Mouse (Mus musculus) right cerebral cortex, postnatal 36 days (tissue): ENCODE measurements around the gene Hjurp.

Source experiments
- DNase-seq, 2 experiments: peaks; one replicate each; pipeline ENCODE4 v3.0.0; 2022; ENCODE audit warnings: low spot score in 2 of 2, mixed read lengths in 1 of 2

The Hjurp gene

DNA sequence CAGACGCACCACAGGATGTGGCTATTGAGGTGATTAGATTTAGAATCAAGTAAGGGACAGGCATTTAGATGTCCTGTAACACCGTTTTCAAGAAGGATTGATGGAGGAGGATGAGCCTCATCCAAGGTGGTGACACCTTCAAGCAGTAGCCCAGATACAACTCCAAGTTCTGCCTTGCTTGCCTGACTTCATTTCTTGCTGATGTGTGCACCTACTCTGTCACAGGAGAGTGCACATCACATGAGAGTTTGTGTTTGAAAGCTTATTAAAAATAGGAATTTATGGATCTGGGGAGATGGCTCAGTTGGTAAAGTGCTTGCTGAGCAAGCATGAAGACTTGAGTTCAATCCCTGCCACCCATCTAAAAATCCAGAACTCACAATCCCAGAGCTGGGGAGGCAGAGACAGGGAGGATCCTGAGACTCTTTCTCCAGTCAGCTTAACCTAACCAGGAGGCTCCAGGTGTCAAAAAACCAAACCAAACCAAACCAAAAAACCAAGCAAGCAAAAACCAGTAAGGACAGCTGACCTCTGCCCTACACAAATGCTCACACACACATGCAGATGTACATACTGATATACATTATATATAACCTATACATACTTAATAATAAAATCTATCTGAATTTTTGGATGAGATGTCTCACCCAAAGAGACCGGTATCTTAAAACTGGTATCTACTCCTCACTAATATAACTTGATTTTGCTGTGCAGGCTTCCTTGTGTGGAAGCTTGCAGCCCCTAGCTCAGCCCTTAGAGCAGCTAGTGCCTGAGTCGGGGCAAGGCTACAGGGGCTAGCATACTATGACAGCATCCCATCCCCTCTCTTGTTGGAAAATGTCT is 21.5 kb upstream of the Hjurp start:
- no peak for DNase-seq

DNA sequence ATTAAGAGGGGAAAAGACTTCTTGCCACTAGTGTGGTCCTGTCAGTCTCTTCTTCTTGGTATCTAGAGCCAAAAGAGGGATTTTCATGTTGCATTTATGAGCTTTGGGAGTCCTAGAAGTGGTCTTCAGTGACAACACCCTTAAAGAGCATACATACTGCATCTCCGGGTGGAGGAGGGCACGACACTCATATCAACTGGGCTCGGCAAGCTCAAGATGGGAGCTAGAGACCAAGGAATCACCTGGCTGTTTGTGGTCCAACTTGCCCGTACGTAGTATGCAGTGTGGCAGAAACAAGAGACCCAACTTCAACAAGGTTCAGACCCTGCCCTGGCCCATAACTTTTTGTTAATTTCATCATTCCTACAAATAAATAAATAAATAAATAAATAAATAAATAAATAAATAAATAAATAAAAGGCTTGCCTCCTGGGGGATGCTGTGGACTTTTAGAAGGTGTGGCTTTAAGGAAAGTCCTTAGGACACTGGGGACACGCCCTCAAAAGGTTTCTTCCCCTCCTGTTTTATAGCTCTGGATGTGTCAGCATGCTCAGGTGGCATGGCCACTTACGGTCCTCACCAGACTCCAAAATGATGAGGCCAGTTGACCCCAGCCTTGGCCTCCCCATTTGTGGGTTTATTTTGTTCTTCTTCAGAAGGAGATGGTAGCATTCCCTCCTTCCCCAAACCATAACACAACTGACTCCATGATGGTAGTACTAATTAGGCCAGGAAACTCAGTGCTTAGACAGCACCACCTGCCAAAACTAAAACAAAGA is 20.2 kb upstream of the Hjurp start:
- no peak for DNase-seq

DNA sequence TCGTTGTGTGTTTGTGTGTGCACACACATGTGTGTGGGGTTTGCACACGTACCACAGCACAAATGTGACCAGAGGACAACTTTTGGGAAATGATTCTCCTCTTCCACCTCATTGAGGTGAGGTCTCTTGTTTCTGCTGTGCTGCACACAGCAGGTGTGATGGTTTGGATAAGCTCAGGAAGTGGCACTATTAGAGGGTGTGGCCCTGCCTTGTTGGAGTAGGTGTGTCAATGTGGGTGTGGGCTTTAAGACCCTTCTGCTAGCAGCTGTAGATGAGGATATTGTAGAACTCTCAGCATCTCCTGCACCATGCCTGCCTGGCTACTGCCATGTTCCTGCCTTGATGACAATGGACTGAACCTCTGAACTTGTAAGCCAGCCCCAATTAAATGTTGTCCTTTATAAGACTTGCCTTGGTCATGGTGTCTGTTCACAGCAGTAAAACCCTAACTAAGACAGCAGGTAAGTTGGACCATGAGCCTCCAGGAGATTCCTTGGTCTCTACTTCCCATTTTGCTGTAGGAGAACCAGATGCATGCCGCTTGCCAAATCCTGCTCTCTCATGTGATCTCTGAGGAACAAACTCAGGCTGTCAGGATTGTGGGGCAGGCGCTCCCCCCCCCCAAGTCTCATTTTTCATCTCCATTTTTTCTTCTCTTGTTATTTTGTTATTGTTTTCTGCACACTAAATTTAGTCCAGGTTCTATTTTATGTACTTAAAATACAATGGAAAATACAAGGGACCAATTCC is 18.9 kb upstream of the Hjurp start:
- no peak for DNase-seq

- no peak for DNase-seq
Observed at GRCm38 (mm10) chr1:88294650-88295049, 17.2 kb upstream of the Hjurp start.

DNA sequence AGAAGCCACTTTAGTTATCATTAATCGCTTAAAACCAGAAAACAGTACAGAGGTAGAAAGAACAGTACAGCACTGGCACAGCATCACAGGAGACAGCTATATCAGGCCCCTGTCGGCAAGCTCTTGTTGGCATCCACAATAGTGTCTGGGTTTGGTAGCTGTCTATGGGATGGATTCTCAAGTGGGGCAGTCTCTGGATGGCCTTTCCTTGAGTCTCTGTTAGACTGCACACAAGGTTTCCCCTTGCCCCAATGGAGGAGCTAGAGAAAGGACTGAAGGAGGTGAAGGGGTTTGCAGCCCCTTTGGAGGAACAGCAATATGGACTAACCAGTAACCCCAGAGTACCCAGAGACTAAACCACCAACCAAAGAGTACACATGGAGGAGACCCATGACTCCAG is 14.6 kb upstream of the Hjurp start:
- no peak for DNase-seq

DNA sequence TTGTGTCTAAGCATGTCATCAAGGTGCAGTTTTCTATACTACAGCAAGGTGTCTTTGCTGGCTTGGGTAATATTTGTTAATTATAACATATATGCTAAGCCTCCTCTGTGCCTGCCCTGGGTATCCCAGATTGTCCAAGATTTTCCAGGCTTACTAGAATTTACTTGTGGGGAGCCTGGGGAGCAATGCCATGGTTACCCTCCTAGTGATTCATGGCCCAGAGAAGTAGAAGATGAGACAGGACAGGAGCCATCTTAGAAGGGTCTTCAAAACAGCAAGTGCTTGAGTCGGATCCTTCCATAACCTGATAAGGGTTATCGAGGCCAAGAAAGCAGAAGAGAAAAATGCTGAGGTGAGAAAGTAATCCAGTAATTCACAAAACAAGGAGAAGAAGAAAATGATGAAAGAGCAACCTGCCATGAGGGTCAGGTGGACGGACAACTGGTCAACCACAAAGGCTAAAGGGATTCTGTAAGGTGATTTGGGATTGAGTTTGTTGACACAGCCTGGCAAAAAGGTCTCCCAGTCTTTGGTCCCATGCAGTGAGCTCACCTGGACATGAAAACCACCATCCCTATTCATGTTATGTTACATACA is 14.1 kb upstream of the Hjurp start:
- DNase-seq: no peak

DNA sequence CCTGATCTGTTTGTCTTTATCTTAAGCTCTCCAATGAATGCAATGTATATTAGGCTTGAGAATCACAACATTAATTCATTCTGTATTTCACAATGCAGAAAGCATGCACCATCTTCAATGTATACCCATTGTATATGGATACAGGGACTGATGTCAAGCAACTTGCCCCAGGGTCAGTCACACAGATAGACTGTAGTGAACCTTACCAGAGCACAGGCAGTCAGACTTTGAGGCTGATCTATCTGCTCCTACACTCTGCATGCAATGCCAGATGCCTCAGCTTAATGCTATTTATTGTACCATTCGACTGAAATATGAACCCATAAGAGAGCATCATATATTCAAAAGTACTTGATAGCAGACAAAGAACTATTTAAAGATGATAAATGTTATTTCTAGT is 13.1 kb upstream of the Hjurp start:
- DNase-seq: no peak

DNA sequence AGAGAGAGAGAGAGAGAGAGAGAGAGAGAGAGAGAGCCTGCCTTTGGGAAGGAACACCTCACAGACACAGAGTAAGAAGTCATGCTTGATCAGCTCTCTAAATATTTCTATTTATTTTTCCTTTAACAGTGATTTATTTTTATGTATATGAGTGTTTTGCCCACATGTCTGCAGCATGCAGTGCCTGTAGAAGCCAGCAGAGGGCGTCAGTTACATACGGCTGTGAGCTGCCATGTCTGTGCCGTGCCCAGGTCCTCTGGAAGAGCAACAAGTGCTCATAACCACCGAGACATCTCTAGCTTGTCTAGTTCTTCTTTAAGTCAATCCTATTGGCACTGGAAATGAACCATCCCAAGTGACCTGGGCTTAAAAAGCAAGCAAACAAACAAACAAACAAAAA is 12.5 kb upstream of the Hjurp start:
- DNase-seq: no peak

DNA sequence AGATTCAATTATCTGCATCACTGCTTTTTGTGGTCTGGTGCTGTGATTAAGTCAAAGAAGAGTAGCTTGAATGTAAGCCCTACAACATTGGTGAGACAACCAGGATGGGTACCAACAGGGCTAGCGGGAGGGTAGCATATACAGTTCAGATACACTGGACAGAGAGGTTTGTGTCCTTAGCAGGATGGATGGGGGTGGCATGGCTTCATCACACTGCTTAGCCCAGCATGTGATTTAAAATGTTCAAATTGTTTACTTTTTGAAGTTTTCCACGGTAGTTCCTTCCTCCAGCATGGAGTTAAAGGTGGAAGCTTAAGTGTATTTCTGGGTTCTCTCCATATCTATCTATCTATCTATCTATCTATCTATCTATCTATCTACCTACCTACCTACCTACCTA is 11.7 kb upstream of the Hjurp start:
- no peak for DNase-seq

DNA sequence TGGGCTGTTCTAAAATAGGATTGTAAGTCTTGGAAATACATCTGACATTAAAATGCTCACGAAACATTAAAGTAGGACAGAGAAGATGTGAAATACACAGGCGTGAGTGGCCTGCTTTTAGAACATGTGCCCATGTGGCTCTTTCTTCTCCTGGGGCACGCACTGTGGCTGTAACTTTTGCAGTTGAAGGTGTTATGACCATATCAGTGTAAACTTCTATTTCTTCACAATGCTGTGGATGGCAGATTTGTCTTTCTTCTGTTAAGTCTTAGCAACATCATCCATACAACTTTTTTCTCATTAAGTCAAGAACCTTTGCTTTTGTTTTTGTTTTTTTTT is 11.3 kb upstream of the Hjurp start:
- DNase-seq: no peak

GRCm38 (mm10) chr1:88288056-88288788 is 10.8 kb upstream of the Hjurp start:
- DNase-seq: no peak

DNA sequence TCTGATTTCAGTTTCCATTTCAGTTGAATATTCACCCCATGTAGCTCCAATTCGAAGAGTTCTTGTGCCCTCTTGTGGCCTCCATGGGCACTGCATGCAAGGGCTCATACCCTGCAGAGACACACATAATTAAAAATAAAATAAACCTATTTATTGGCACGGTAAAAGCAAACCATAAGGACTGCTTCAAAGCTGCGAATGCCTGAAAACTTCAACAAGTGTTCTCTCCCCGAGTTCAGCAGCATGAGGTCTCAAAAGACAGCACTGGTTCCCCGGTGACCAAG is 10.2 kb upstream of the Hjurp start:
- no peak for DNase-seq

DNA sequence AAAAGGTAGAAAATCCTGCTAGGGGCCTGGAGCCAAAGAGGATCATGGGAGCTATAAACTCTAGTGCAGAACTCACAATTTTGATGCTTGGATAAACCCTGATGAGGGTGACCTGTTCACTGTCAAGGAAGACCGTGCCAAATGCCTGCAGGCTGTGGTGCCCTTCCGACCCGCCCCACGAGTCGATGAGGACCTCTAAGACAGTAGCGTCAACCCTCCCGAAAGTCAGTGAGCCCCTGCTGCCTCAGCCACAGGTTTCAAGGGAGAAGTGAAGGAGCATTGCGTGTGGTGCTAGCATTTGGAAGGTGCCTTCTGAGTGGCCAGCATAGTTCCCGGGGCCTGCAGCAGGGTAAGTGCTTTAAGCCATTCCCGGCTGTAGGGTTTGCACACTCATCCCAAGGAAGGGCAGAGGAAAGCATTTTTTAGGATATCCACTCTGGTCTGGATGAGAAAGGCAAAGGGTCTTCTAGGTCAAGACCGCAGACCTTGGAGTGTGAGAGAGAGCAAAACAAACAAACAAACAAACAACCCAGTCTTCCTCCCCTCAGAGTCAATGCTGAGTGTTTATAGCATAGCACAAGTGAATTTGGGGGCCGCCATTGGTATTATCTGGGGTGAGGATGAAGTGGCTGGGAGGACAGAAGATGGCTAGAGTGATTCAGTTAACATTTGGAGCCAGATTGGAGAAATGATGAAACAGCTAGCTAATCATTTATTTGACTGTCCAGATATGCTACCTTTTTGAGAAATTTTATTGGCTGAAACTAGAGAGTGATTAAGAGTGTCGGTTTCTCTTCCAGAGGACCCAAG is 9.7 kb upstream of the Hjurp start:
- no peak for DNase-seq

GRCm38 (mm10) chr1:88286136-88286845 is 8.9 kb upstream of the Hjurp start:
- no peak for DNase-seq

GRCm38 (mm10) chr1:88285652-88286051 is 8.2 kb upstream of the Hjurp start:
- no peak for DNase-seq

- no peak for DNase-seq
Observed at GRCm38 (mm10) chr1:88284946-88285320, 7.5 kb upstream of the Hjurp start.

DNA sequence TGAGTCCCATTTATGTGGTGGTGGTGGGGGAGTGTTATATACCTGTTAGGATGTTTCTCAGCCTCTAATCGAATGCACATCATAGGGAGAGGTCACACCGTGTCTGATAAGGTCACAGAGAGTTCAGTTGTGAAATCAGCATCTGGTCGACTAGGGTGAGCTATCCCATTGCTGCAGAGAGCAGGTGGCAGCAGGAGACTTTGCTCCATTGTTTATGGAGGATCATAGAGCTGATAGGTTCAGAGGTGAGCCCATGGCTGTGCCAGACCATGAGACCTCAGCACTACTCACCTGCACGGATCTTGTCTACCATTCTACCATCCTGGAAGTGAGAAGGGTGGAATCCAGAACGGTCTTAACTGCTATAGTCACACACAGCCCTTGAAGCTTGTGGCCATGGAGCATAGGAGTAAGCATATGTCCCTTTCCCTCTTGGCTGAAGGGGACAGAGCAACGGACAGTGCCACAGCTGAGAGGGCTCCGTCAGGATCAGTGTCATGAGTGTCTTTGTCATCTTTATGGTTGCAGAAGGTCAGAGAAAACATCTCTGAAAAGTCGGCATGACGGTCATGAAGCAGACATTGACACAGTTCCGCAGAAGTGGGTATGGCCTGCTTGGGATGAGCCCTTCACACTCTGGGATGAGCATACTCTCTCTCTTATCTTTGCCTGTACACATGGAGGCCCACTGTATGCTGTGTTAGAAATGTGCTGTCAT is 7.0 kb upstream of the Hjurp start:
- no peak for DNase-seq

DNA sequence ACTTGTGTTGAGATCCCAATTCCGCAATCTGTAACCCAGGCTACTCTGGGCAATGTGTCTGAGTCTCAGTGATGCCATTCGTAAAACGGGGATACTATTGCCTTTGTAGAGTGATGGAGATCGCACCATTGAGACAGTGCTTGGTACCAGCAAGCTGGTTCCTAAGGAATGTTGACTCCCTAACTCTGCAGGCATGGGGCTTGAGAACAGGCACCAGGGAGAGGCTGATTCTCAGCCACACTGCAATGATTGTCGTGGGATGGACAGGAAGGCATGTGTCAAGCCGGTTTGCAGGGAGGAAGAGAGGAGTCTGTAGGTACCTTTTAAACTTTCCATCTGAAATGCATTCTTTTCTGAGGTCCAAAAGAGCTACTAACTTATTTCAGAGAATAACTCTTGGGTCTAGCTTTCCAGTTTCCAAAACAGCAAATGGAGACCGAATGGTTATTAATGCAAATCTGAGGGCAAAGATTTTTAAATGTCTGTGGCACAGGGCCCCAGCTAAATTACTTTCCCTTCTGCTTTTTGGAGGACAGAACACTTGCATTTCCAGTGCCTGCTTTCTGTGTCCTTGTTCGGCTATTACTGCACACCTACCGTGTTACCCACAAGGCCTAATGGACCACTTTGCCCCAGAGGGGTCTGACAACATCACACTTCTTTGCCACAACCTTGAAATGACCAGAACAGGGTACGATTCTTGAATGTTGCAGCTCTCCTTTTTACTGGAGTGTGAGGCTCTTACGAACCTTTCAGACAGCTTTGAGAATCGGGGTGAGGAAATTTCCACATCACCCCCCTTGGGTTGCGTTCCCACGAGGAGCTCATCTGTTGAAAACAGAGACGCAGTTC is 6.2 kb upstream of the Hjurp start:
- no peak for DNase-seq

GRCm38 (mm10) chr1:88282301-88282700 is 4.9 kb upstream of the Hjurp start:
- no peak for DNase-seq
